Mouse (Mus musculus) right cerebral cortex, adult 2 months (tissue): Measurements from ENCODE around the gene Smtnl2.

Experiments
- DNase-seq, 2 experiments: peaks; one replicate each; pipeline ENCODE4 v3.0.0; 2021 to 2022; ENCODE audit warnings: low spot score in 2 of 2

Gene Smtnl2

DNA sequence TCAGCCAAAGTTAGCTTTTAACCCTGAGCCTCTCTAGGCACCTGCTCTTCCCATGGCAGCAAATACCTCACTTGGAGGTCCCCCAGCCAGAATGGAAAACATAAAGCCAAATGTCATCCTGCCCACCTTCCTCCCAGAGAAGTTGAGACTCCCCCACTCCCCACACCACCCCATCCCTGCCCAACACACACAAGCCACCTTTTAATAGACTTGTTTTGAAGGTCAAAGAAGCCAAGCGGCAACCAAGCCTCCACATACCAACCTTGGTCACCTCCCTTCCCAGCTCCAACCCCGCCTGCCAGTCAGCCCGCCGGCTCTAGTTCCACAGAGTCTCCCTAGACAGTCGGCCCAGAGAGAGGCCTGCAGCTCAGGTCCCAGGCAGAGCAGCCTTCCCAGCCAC is 9.5 kb downstream of the Smtnl2 start:
- DNase-seq = no peak

DNA sequence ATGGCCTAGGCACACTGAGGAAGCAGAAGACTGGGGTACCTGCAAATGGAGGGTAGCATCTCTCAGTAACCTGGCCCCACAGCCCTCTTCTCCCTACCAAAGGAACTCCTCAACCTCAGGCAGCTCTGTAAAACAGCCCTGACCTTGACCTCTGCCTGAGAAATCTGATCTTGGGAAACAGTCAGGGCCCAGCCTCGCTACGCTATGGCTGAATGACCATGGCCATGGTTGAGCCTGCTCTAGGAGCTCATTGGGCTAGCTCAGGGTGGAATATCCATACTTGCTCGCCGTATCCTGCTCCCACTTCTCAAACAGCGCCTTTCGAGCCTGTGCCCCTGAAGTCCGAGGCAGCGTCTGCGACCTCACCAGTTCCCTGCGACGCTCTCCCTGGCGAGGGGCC is 10.4 kb downstream of the Smtnl2 start:
- DNase-seq = no peak

DNA sequence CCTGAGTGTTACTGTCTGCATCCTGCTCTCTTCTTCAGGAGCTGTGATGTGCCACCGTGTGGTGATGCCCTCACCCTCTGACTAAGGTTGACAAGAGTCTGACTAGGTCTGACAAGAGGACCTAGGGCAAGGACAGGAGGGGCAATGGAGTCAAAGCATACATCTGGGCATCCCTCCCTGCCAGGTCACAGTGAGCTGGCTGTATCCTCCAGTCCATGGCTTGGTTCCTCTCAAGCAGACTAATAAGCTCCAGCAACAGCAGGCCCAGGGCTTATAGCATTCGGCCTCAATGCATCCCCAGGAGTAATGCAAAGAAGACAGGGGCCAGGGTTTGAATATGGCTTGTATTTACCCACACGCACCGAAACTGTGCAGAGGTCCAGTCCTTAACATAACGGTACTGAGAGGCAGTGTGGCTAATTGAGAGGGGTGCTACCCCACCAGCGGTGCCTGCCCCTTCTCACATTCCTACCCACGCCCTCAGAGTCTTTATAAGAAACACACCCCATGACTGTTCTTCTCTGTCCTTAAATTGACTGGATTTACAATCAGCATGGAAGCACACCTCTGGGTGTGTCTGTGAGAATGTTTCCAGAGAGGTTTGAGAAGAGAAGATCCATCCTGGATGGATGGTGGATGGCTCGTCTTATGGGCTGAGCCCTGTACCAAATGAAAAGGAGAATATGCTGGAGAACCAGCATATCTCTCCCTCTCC is 13.5 kb downstream of the Smtnl2 start:
- no peak for DNase-seq

DNA sequence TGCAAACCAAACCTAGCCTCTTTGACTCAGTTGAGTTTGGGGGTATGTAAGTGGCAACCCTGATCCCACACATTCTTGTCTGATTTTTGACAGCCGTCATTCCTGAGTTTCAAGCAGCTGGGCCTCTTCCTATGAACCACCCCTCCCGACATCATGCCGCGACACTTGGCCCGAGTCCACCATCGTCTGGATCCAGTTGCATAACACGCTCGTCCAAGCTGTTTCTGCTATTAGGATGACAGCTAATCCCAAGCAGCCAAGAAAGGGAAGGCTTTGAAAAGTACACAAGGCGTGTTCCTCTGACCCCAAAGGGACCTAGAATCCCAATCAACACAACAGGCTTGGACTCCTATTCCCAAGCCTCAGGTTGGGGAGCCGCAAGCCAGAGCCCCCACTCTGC is 14.4 kb downstream of the Smtnl2 start:
- DNase-seq = no peak

GRCm38 (mm10) chr11:72396621-72397020 is 14.9 kb downstream of the Smtnl2 start:
- DNase-seq = no peak

DNA sequence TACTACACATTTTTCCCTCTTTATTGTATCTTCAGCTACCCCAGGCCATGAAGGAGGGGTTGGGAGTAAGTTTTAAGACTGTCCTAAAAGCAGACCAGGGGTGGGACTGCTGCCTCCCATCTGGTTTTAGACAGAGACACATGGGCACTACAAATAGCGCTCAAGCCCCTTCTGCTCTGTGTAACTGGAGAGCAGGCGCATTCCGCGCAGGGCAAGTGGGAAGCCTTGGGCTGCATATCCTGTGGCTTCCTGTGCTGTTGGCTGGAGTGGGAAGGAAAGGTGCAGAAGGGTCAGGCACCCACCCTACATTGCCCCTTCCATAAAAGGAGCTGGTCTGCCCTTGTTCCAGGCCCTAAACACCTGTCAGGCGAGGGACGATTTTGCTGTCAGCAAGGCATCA is 15.9 kb downstream of the Smtnl2 start:
- DNase-seq = no peak

DNA sequence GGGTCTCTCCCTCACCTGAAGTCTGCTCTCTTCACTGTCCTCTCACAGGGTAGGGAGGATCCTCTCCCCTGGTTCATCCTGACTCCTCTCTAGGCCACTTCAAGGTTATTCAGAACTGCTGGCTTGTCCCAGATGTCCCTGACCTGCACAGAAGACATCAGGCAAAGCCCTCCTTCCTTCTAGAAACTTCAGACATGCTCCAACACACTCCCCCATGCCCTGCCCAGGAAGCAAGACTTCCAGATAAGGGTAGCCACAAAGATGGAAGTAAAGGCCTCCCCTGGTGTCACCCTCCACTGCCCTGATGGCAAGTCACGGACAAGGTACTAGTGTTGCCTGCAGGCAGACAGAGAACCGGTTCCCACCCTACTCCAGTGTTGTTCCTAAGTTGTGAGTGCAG is 16.8 kb downstream of the Smtnl2 start:
- DNase-seq = no peak

DNA sequence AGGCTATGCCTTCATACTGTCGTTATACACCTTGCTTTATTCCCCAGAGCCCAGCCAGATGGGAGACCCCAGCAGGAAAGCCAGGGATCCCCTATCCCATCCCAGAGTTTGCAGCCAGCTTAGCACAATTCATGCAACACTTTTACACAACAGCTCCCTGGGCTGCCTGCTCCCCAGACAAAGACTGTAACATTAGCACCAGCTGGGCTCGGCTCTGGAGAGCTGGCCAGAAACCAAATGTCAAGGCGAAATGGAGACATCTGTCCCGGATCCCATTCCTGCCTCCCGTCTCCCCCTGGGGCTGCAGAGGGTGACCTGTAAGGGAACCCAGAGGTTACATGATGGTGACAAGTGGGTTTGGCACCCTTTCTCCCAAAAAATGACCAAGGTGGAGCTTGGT is 17.8 kb downstream of the Smtnl2 start:
- DNase-seq = no peak

DNA sequence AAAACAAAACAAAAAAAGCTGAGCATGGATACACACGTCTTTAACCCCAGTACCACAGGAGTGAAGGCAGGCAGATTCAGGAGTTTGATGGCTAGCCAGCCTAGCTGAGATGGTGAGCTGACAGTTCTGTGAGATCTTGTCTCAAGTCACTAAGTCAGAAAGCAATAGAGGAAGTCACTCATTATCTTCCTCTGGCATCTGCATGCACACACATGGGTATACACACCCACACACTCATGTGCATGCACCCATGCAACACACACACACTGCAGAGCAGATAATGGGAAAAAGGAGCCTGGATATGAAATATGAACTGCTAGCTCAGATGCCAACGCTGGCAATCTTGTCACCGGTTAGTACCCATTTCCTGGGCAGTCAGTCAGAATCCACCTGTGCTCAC is 18.3 kb downstream of the Smtnl2 start:
- no peak for DNase-seq

DNA sequence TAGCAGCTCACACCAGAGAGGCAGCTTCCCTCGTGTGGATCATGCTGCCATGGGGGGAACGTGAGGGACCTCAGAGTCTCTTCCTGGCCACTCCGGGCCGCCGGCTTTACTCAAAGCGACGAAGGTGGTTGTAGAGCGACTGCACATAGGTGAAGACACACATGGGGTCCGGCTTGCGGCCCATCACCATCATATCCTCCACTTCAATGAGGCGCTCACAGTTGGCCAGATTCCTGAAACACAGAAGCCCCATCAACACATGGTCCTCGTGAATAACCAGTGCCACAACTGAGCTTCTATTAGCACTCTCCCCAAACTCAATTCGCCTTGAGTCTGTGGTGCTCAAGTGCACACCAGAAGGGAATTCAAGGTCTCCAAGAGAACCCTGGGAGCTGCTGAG is 20.3 kb downstream of the Smtnl2 start:
- DNase-seq = no peak

- DNase-seq = no peak
Observed at GRCm38 (mm10) chr11:72389407-72390142, 21.9 kb downstream of the Smtnl2 start.

DNA sequence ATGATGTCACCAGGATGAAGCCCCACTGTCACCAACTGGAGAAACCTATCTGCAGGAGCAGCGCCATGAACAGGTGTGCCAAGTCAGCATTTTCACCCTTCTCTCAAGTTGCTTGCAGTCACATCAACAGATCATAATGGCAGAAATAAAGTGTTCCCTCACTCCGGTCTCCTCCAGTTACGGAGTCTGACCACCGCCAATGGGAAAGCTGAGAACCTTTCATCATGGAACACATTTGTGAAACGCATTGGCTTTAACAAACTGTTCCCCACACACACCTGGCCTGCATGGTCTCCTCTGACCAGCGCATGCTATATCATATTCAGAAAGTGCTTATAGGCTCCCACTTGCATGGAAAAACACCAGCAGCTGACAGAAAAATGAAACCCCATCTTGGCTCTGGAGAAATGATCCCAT is 23.4 kb downstream of the Smtnl2 start:
- DNase-seq = no peak

- no peak for DNase-seq
Observed at GRCm38 (mm10) chr11:72379351-72379750, 32.2 kb downstream of the Smtnl2 start.

DNA sequence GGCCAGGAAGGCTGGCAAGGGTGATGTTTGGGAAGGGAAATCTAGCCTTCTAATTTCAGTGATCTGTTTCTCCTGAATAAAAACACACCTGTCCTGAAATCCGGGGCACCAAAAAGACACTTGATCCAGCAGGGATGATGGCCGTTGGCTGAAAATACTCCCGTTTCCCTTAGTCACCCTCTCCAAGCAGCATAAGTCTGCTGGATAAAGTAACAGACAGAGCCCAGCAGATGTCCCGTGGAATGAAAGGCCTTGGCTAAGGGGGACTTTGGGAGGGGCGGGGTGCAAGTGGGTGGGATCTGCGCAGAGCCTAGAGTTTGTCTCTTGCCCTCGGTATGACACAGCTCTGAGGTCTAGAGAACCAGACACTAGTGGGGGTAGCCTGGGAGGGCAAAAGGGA is 33.3 kb downstream of the Smtnl2 start:
- DNase-seq = no peak

GRCm38 (mm10) chr11:72376562-72376961 is 35.0 kb downstream of the Smtnl2 start:
- no peak for DNase-seq

GRCm38 (mm10) chr11:72369904-72370672 is 41.4 kb downstream of the Smtnl2 start:
- DNase-seq = no peak

DNA sequence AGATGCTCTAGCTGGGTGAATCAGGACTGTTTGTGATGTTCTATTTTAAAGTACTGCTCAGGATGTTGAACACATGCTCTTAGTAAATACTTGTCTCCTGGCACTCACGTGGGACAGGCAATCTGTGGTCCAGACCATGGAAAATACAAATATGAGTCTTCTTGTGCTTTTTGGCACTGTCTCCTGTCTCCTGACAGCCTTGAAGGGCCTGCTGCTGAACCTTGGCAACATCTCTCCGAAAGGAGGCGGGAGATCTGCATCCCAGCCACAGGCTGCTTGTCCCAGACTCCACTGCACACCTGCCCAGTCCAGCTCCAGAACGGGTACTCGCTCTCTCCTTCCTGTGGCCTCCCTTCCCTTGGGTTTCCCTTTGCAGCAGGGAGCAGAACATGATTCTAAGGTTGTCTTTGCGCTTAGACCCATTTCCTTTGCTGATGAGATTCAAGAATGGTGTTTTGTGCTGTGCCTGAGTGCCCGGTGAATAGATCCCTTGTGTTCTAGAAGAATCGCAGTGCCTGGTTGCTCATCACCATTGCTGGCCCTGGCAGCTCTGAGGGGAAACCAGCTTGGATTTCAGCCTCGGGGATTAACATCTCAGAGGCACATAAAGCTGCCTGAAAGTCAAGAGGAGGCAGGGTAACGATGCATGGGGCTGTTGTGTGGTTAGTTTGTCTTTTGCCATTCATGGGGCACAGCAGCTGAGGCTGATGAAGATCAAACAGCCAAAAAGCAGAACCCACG is 43.4 kb downstream of the Smtnl2 start:
- DNase-seq = no peak

GRCm38 (mm10) chr11:72366126-72366525 is 45.4 kb downstream of the Smtnl2 start:
- no peak for DNase-seq

GRCm38 (mm10) chr11:72364526-72364925 is 47.0 kb downstream of the Smtnl2 start:
- no peak for DNase-seq

- no peak for DNase-seq
Observed at GRCm38 (mm10) chr11:72363523-72364240, 47.8 kb downstream of the Smtnl2 start.

DNA sequence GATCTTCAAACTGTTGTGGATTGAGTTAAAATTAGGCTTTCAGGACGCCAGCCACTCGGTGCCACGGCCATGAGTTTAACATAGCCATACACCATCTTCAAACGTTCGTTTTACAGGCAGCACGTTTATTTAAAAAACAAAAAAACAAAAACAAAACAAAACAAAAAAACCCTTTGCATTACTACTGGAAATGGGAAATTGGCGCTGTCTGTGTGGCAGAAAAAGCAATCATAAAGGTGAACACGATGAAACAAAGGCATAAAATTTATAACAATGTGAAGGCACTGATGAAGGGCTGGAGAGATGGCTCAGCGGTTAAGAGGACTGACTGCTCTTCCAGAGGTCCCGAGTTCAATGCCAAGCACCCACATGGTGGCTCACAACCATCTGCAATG is 49.2 kb downstream of the Smtnl2 start, which contains the start of gene Tekt1:
Gene Tekt1 (minus strand): TSS at position 96 of the 395 bp plus-strand sequence.
- DNase-seq = no peak
